Mouse (Mus musculus): Measurements from ENCODE around the gene H2-Q2.
"Not testable (repeated sequence)": the region's sequence is repeated elsewhere in the genome, so short reads cannot be mapped to it uniquely, and the experiment has no call there.

The H2-Q2 gene

DNA sequence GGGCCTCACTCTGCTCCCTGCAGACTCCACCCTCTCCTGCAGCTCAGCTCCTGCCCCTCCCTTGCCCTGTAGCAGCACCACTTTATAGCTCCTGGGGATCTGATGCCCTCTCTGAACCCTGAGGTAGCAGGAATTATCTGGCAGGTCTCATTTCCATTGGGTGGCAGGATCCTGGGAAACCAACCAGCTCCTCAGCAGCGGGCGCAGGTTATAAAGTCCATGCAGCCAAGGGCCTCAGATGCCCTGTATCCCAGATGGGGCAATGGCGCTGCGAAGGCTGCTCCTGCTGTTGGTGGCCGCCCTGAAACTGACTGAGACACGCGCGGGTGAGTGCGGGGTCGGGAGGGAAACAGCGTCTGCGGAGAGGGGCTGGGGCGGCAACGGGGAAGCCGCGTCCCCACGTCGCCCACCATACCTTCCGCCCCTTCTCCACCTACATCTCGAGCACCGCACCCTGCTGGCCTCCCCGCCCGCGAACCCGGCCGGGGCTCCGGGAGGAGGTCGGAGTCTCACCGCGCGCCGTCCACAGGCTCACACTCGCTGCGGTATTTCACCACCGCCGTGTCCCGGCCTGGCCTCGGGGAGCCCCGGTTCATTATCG is at the start of gene H2-Q2:
Gene H2-Q2, plus strand, starts transcription at position 172 of the 601 bp plus-strand sequence.
- DNase-seq (ENCODE audit: low read depth, low spot score), result peak; percentile 46

DNA sequence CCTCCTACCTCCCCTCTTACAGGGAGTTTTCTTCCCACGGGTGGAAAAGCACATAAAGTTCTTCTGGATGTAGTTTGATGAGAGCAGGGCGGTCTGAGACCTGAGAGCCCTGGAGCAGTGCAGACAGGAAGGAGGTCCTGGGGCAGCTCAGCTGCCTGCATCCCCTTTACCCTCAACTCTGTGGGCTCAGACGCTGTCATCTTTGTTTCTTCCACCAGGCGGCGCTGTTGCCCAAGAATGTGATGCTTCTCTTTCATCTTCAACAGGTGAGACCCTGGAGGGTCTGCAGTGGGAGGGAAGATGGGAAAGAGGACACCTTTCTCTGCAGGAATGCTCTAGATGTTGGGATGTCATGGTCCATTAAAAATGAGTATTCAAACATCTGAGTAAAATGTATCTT is 46.2 kb upstream of the H2-Q2 start:
- DNase-seq (ENCODE audit: low read depth, low spot score), result peak; percentile 54

DNA sequence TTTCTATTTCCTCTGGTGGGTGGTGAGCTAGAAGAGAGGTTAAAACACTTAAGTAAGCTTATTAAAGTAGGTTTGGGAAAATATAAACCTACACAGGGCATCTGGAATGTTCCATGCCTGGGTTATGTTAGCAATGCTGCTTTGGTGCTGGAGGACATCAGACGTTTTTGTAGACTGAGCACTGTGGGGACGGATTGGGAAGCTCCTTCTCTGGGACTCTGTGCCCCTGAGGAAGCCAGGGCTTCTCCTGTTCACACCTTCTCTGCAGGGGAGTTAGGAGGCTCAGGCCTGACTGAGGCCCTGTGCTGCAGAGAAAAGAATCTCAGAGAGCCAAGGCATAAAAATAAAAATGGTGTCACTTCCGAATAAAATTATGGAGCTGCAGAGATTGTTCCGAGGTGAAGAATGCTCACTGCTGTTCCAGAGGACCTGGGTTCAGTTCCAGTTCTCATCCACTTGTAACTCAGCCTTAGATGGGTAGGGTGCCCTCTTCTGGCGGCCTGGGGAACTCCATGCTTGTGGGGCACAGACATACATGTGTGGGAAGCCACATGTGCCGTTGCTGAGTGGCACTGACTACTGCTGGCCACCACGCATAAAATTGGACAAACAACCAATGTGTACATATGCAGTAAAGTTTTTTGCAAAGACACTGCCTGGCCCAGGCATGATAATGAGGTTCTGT is 41.6 kb upstream of the H2-Q2 start:
- not testable (repeated sequence) for DNase-seq (ENCODE audit: low read depth, low spot score)

DNA sequence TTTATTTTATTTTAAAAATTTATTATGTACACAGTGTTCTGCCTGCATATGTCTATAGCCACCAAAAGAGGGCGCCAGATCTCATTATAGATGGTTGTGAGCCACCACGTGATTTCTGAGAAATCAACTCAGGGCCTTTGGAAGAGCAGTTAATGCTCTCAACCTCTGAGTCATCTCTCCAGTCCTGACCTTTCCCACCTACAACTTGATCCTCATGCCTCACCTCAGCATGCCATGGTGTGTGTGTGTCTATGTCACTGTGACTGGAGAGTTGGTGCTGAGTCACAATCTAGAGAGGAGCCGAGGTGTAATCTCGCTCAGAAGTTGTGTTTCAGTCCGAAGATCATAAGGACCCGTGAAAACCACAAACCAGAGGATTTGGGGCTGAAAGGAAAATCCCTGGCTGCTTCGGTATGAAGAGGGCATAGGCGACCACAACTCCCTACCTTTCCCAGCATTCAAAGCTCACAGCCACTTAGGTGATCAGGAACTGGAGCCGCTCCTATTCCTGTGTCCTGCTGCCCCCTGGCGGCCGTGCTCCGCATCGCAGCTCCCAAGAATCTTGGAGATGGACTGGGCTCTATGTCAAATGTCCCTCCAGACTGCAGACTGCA is 40.3 kb upstream of the H2-Q2 start:
- DNase-seq (ENCODE audit: low read depth, low spot score), result peak; percentile 88

DNA sequence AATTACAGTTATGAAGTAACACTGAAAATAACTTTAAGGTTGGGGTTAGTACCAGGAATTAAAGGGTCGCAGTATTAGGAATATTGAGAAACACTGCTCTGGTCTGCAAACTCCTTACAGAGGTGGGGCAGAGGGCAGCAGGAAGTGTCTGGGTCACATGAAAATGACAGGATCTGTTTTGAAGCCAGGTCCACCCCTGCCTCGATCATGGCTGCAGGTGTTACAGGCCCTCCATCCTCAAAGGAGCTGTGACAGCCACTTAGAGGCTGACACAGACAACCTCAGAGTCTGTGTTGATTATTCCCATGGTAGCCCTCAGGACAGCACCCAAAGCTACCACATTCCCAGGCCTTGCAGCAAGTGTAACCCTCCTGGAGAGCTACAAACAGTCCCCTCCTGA is 38.8 kb upstream of the H2-Q2 start:
- no peak for DNase-seq (ENCODE audit: low read depth, low spot score)

DNA sequence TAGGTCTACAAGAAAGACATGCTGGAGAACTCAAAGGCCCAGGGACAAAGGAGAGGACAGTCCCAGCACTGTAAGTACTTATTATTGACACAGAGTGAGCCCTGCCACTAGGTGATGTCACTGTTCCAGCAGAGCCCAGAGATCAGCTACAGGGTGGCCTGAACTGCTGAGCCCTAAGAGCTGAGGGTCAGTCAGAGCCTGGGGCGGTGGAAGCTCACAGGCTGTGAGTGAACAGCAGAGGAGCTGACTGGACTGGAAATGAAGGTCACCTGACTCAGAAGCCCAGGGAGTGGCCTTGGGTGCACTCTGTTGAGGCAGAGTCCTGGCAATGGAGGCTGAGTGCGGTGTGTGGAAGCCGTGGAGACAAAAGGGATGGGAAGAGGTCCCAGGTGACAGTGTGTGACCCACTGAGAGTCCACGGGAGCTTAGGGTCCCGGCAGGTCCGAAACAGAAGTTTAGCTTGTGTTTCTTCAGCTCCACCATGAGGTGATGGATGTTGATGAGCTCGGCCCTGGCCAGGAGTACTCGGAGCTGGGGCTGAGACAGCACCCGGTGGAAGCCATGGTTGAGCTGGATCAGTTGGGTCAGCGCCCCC is 38.2 kb upstream of the H2-Q2 start:
- DNase-seq (ENCODE audit: low read depth, low spot score), result no peak

DNA sequence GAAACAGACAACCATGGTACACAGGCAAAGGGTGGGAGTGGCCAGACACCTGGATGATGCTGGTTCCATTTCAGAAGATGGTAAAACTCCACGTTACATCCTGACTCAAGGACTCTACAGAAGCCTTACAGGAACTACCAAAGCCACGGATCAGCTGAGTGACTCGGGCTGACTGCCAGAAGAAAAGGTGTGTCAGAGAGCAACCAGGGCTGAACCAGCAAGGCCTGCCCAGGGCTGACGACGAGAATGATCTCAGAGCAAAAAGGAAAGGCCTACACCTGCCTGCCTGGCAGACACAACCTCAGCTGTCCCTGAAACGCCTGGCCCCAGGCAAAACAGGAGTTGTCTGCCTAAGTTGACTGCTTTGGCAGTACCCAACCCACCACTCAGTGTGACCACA is 37.6 kb upstream of the H2-Q2 start:
- DNase-seq (ENCODE audit: low read depth, low spot score), result no peak

DNA sequence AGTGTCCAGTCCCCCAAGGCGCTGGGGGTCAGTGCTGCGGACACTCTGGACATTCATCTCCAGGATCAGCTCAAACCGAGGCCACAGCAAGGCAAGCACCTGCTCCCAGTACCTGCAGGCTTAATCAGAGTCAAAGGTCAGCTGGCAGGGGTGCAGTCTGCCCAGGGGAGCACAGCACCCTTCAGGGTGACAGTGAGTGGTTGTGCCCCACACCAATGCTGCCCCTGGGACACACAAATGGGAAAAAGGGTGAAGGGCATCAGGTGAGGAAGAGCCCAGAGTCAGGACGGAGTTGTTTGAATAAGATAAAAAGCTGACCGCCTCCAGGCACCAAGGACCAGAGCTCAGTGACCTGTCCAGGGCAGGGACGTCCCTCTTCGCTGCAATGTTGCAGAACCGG is 37.1 kb upstream of the H2-Q2 start:
- DNase-seq (ENCODE audit: low read depth, low spot score), result not testable (repeated sequence)

DNA sequence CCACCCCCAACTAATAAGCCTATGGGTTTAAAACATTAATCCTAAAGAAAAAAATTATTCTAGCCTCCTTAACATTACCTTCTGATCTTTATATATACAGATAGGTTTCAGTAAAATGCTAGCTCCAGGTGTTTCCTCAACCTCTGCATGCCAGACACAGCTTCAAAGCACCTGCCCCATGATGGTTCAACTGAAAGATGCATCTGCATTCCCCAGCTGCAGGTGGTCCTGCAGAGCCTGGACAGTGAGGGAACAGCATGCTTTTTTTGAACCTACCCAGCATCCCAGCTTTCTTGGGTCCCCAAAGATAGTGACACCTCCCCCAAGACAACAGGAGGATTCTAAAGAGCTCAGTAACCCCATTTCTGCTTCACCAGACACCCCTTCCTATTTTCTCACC is 23.4 kb upstream of the H2-Q2 start:
- DNase-seq (ENCODE audit: low read depth, low spot score), result no peak

DNA sequence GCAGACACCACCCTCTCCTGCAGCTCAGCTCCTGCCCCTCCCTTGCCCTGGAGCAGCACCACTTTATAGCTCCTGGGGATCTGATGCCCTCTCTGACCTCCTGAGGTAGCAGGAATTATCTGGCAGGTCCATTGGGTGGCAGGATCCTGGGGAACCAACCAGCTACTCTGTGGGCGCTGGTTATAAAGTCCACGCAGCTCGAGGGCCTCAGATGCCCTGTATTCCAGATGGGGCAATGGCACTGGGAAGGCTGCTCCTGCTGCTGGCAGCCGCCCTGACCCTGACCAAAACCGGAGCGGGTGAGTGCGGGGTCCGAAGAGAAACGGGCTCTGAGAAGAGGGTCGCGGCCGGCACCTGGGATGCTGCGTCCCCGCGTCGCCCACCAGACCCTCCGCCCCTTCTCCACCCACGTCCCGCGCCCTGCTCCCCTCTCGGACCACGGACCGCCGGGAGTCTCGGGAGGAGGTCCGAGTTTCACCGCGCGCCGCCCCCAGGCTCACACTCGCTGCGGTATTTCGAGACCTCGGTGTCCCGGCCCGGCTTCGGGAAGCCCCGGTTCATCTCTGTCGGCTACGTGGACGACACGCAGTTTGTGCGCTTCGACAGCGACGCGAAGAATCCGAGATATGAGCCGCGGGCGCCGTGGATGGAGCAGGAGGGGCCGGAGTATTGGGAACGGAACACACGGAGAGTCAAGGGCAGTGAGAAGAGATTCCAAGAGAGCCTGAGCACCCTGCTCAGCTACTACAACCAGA is 21.5 kb upstream of the H2-Q2 start, which contains the start of gene H2-Q1:
Gene H2-Q1, plus strand, starts transcription at position 79 of the 755 bp plus-strand sequence.
- DNase-seq (ENCODE audit: low read depth, low spot score), result no peak

DNA sequence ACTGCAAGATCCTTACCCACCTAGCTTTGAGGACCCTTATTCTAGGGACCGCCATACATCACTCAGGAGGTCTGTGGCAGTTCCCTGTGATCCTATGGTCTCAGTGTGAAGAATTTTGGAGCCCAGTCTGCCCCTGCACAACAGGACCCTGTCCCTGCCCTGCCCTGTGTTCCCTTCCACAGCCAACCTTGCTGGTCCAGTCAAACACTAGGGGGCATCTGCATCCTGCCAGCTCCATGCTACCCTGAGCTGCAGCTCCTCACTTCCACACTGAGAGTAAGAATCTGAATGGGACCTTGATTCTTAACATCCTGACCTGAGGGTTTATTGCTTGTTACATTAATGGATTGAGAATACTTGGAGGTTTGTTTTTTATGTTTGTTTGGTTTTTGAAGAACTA is 16.9 kb upstream of the H2-Q2 start:
- DNase-seq (ENCODE audit: low read depth, low spot score), result not testable (repeated sequence)

DNA sequence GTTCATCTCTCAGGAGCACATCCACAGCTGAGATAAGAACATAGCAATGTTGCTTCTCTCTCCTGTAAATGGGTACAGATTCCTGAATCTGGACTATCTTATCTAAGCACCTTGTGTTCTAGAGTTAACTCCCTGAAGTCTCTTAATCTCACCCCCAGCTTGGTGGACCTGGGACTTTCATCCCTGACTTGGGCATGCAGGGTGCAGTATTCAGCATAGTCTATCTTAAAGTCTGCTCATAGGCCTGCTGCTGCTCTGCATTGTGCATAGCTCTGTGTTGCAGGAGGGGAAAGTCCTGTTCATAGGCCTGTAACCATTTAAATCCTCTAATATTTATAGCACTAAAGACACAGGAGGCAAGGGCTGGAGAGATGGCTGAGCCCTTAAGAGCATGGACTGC is 16.0 kb upstream of the H2-Q2 start:
- not testable (repeated sequence) for DNase-seq (ENCODE audit: low read depth, low spot score)

DNA sequence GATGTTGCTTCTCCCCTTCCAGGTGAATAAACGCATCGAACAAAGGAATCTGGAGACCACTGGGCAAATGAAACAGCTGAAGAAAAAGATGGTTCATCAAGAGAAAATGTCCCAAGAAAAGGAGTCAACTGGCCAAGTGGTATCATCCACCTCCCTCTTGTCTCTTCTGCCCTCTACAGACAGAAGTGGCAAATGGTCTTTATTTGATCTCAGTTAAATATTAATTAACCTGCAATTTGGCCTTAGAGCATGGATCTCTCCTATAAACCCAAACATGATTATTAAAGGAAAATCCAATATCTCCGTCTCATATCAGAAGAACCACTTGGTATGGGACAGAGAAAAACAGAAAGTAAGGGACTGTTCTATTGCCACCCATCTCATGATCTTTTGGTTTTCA is 12.3 kb upstream of the H2-Q2 start:
- not testable (repeated sequence) for DNase-seq (ENCODE audit: low read depth, low spot score)

DNA sequence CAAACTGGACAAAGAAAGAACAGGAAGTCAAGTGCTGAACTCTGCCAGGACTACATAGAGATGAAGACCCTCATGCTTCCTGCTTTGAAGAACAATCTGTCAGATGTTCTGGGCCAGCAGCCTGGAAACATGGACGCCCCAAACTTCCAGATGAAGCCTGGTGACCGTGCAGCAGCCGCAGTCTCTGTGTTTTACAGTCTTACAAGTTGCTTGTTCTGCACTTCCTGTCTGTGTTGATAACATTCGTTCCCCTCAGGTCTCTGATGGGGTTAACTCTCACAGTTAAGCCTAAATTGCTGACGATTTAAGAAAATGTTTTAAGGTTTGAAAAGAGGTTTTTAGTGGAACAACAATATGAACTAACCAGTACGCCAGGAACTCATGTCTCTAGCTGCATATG is 10.5 kb upstream of the H2-Q2 start:
- DNase-seq (ENCODE audit: low read depth, low spot score), result not testable (repeated sequence)

DNA sequence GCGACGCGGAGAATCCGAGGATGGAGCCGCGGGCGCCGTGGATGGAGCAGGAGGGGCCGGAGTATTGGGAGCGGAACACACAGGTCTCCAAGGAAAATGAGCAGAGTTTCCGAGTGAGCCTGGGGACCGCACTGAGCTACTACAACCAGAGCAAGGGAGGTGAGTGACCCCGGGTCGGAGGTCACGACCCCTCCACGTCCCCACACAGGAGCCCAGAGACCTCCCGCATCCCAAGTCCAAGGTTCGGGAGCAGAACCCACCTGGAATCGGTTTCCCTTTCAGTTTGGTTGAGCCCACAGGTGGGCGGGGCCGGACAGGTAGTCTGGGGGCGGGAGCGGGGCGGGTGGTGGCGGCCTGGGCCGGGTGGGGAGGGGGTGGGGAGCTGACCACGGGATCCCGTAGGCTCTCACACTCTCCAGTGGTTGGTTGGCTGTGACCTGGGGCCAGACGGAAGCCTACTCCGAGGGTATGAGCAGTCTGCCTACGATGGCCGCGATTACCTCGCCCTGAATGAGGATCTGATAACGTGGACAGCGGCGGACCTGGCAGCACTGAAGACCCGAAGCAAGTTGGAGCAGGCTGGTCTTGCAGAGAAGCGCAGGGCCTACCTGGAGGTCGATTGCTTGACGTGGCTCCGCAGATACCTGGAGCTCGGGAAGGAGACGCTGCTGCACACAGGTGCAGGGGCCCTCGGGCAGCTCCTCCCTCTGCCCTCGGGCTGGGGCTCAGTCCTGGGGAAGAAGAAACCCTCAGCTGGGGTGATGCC is 852 bp downstream of the H2-Q2 start:
- DNase-seq (ENCODE audit: low read depth, low spot score), result peak; percentile 56

DNA sequence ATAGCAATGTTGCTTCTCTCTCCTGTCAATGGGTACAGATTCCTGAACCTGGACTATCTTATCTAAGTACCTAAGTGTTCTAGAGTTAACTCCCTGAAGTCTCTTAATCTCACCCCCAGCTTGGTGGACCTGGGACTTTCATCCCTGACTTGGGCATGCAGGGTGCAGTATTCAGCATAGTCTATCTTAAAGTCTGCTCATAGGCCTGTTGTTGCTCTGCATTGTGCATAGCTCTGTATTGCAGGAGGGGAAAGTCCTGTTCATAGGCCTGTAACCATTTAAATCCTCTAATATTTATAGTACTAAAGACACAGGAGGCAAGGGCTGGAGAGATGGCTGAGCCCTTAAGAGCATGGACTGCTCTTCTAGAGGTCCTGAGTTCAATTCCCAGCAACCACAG is 5.6 kb downstream of the H2-Q2 start:
- DNase-seq (ENCODE audit: low read depth, low spot score), result not testable (repeated sequence)

DNA sequence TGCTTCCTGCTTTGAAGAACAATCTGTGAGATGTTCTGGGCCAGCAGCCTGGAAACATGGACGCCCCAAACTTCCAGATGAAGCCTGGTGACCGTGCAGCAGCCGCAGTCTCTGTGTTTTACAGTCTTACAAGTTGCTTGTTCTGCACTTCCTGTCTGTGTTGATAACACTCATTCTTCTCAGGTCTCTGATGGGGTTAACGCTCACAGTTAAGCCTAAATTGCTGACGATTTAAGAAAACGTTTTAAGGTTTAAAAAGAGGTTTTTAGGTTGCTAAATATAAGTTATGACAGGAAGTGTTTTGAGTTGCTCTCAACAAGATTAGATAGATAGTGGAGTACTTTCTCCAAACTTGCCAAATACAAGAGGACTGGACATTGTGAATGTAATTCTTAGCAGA is 11.2 kb downstream of the H2-Q2 start:
- peak; percentile 67 for DNase-seq (ENCODE audit: low read depth, low spot score)

DNA sequence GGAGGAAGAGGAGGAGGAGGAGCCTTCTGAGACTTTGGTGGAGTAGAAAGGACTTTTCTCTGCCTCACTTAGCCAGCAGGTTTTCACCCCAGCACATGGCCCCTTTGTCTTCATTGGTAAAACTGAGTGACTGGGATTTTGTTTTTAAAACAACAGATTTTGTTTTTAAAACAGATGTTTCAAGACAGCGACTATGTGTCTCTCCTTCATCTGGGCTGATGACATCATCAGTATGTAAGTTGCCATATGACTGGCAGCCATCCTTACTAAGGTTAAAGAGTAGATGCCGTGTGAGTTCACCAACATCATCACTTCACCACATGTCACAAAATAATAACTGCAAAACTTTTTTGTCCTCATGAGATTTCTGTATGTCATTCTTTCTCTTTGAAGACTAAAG is 12.0 kb downstream of the H2-Q2 start:
- peak; percentile 51 for DNase-seq (ENCODE audit: low read depth, low spot score)

DNA sequence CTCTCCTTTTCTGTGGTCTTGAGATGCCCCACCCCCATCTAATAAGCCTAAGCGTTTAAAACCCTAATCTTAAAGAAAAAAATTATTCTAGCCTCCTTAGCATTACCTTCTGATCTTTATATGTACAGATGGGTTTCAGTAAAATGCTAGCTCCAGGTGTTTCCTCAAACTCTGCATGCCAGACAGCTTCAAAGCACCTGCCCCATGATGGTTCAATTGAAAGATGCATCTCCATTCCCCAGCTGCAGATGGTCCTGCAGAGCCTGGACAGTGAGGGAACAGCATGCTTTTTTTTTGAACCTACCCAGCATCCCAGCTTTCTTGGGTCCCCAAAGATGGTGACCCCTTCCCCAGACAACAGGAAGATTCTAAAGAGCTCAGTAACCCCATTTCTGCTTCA is 15.0 kb downstream of the H2-Q2 start:
- DNase-seq (ENCODE audit: low read depth, low spot score), result no peak

DNA sequence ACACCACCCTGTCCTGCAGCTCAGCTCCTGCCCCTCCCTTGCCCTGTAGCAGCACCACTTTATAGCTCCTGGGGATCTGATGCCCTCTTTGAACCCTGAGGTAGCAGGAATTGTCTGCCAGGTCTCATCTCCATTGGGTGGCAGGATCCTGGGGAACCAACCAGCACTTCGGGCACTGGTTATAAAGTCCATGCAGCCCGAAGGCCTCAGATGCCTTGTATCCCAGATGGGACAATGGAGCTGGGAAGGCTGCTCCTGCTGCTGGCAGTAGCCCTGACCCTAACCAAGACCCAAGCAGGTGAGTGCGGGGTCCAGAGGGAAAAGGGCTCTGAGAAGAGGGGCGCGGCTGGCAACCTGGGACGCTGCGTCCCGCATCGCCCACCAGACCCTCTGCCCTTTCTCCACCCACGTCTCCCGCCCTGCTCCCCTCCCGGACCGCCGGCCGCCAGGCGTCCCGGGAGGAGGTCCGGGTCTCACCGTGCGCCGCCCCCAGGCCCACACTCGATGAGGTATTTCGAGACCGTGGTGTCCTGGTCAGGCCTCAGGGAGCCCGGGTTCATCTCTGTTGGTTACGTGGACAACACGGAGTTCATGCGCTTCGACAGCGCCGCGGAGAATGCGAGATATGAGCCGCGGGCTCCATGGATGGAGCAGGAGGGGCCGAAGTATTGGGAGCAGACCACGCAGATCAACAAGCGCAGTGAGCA is 16.9 kb downstream of the H2-Q2 start:
- no peak for DNase-seq (ENCODE audit: low read depth, low spot score)

DNA sequence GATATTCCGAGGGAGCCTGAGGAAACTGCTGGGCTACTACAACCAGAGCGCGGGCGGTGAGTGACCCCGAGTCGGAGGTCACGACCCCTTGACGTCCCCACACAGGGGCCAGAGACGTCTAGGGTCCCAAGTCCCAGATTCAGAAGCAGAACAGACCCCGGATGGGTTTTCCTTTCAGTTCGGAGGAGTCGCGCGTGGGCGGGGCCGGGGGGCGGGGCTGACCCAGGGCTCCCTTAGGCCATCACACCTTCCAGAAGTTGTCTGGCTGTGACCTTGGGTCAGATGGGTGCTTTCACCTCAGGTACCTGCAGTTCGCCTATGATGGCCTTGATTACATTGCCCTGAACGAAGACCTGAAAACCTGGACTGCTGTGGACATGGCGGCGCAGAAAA is 17.4 kb downstream of the H2-Q2 start:
- peak; percentile 60 for DNase-seq (ENCODE audit: low read depth, low spot score)
